Mouse (Mus musculus) MEL (cell line): ENCODE results near the gene Chrnd. TPM values are rescaled to one million over a fixed set of nuclear protein-coding genes. Genes with fewer than 3 reads are reported as not detected.

Experiments
- DNase-seq: peaks from one replicate; pipeline ENCODE4 v3.0.0; 2011; ENCODE audit warnings: low read depth, low spot score
- H3K27ac ChIP-seq: 2 replicates; pipeline ENCODE4 v1.5.1; 2012; ENCODE audit warnings: low read depth, mild to moderate bottlenecking, control low read depth, low read length, moderate library complexity; ENCODE audit not compliant: control insufficient read depth
- H3K27me3 ChIP-seq, 2 experiments: fragments of 150-350 bp in 1 of 2; sonication (generic) in 1 of 2; 2 replicates each; pipeline ENCODE4 v1.6.1; 2012; ENCODE audit warnings: low read length in 2 of 2, mild to moderate bottlenecking in 2 of 2, improper control_type of control experiment in 1 of 2, moderate library complexity in 1 of 2; ENCODE audit not compliant: insufficient read depth in 2 of 2, control insufficient read depth in 1 of 2
- H3K36me3 ChIP-seq, 2 experiments: 2 replicates each; pipeline ENCODE4 v1.6.1; 2012 to 2014; ENCODE audit warnings: low read length in 2 of 2, improper control_type of control experiment in 1 of 2, inconsistent platforms in 1 of 2, mild to moderate bottlenecking in 1 of 2; ENCODE audit not compliant: insufficient read depth in 2 of 2, control insufficient read depth in 1 of 2
- H3K4me1 ChIP-seq, 2 experiments: fragments of 150-350 bp in 1 of 2; sonication (generic) in 1 of 2; 2 replicates each; pipeline ENCODE4 v1.6.1; 2012; ENCODE audit warnings: low read length in 2 of 2, improper control_type of control experiment in 1 of 2, mild to moderate bottlenecking in 1 of 2; ENCODE audit not compliant: insufficient read depth in 2 of 2, control insufficient read depth in 1 of 2
- H3K4me3 ChIP-seq, 2 experiments: fragments of 150-350 bp in 1 of 2; sonication (generic) in 1 of 2; 2 replicates each; pipeline ENCODE4 v1.5.1; 2012; ENCODE audit warnings: low read depth in 2 of 2, low read length in 2 of 2, mild to moderate bottlenecking in 2 of 2, moderate library complexity in 2 of 2, control low read depth in 1 of 2, improper control_type of control experiment in 1 of 2; ENCODE audit not compliant: control insufficient read depth in 1 of 2, insufficient read depth in 1 of 2
- H3K79me2 ChIP-seq: 2 replicates; pipeline ENCODE4 v1.6.1; 2012; ENCODE audit warnings: mild to moderate bottlenecking, low read length, moderate library complexity; ENCODE audit not compliant: control insufficient read depth, poor library complexity, insufficient read depth
- H3K9ac ChIP-seq: 2 replicates; pipeline ENCODE4 v1.6.1; 2012; ENCODE audit warnings: low read depth, mild to moderate bottlenecking, control low read depth, low read length, moderate library complexity; ENCODE audit not compliant: control insufficient read depth, poor library complexity, severe bottlenecking
- H3K9me3 ChIP-seq: fragments of 150-350 bp; sonication (generic); replicated peaks from 2 replicates; pipeline ENCODE4 v1.6.1; 2012; ENCODE audit warnings: mild to moderate bottlenecking, low read length, improper control_type of control experiment, moderate library complexity; ENCODE audit not compliant: insufficient read depth
- CHD2 ChIP-seq: IDR thresholded peaks from 2 replicates; pipeline ENCODE4 v1.6.1; 2011; ENCODE audit warnings: low read length, improper control_type of control experiment
- CTCF ChIP-seq, 3 experiments: IDR thresholded peaks in 2 of 3; conservative IDR thresholded peaks in 1 of 3; 2 replicates each; pipeline ENCODE4 v1.5.1; 2011 to 2012; ENCODE audit warnings: low read length in 3 of 3, low read depth in 2 of 3, mild to moderate bottlenecking in 2 of 3, improper control_type of control experiment in 1 of 3, inconsistent platforms in 1 of 3, mixed read lengths in 1 of 3, moderate library complexity in 1 of 3; ENCODE audit not compliant: control insufficient read depth in 1 of 3, insufficient read depth in 1 of 3, poor library complexity in 1 of 3, severe bottlenecking in 1 of 3
- EP300 ChIP-seq, 2 experiments: IDR thresholded peaks; 2 replicates each; pipeline ENCODE4 v1.6.1; 2011; ENCODE audit warnings: improper control_type of control experiment in 2 of 2, low read length in 2 of 2, low read depth in 1 of 2, mild to moderate bottlenecking in 1 of 2
- GABPA ChIP-seq: IDR thresholded peaks from 2 replicates; pipeline ENCODE4 v1.6.1; 2012; ENCODE audit warnings: low read depth, mild to moderate bottlenecking, inconsistent platforms, low read length, improper control_type of control experiment, moderate library complexity
- HCFC1 ChIP-seq: IDR thresholded peaks from 2 replicates; pipeline ENCODE4 v1.6.1; 2012; ENCODE audit warnings: low read depth, mild to moderate bottlenecking, inconsistent platforms, low read length, improper control_type of control experiment, moderate library complexity
- KAT2A ChIP-seq: conservative IDR thresholded peaks from 2 replicates; pipeline ENCODE4 v1.6.1; 2012; ENCODE audit warnings: low read depth, low read length, improper control_type of control experiment, inconsistent platforms
- MAFK ChIP-seq: IDR thresholded peaks from 2 replicates; pipeline ENCODE4 v1.6.1; 2011; ENCODE audit warnings: low read depth, mild to moderate bottlenecking, low read length, improper control_type of control experiment, borderline replicate concordance
- MAX ChIP-seq: IDR thresholded peaks from 2 replicates; pipeline ENCODE4 v1.6.1; 2011; ENCODE audit warnings: low read length, improper control_type of control experiment
- MEF2A ChIP-seq: IDR thresholded peaks from 2 replicates; pipeline ENCODE4 v1.6.1; 2014; ENCODE audit warnings: low read depth, mild to moderate bottlenecking, inconsistent platforms, low read length, improper control_type of control experiment; ENCODE audit not compliant: poor library complexity, insufficient replicate concordance, severe bottlenecking; ENCODE audit errors: extremely low read depth
- MXI1 ChIP-seq: IDR thresholded peaks from 2 replicates; pipeline ENCODE4 v1.6.1; 2011; ENCODE audit warnings: mild to moderate bottlenecking, low read depth, low read length, improper control_type of control experiment
- MYC ChIP-seq: IDR thresholded peaks from 2 replicates; pipeline ENCODE4 v1.6.1; 2011; ENCODE audit warnings: low read depth, mild to moderate bottlenecking, low read length, improper control_type of control experiment, moderate library complexity
- NELFE ChIP-seq: IDR thresholded peaks from 2 replicates; pipeline ENCODE4 v1.6.1; 2011; ENCODE audit warnings: low read depth, low read length, improper control_type of control experiment
- NRF1 ChIP-seq: IDR thresholded peaks from 2 replicates; pipeline ENCODE4 v1.6.1; 2014; ENCODE audit warnings: low read depth, mild to moderate bottlenecking, inconsistent platforms, low read length, improper control_type of control experiment, moderate library complexity; ENCODE audit not compliant: poor library complexity, insufficient read depth, severe bottlenecking
- POLR2A ChIP-seq, 2 experiments: IDR thresholded peaks; 2 replicates each; pipeline ENCODE4 v1.6.1; 2011 to 2012; ENCODE audit warnings: low read length in 2 of 2, mild to moderate bottlenecking in 2 of 2, control low read depth in 1 of 2, improper control_type of control experiment in 1 of 2, low read depth in 1 of 2, moderate library complexity in 1 of 2; ENCODE audit not compliant: control insufficient read depth in 1 of 2, insufficient read depth in 1 of 2, poor library complexity in 1 of 2
- POLR2AphosphoS2 ChIP-seq: IDR thresholded peaks from 2 replicates; pipeline ENCODE4 v1.6.1; 2011; ENCODE audit warnings: low read length, improper control_type of control experiment
- POLR2AphosphoS5 ChIP-seq: IDR thresholded peaks from 2 replicates; pipeline ENCODE4 v1.6.1; 2012; ENCODE audit warnings: low read depth, borderline replicate concordance, mild to moderate bottlenecking, inconsistent platforms, low read length, moderate library complexity, mixed read lengths
- RCOR1 ChIP-seq: IDR thresholded peaks from 2 replicates; pipeline ENCODE4 v1.6.1; 2012; ENCODE audit warnings: low read depth, mild to moderate bottlenecking, inconsistent platforms, low read length, improper control_type of control experiment
- SIN3A ChIP-seq: IDR thresholded peaks from 2 replicates; pipeline ENCODE4 v1.6.1; 2012; ENCODE audit warnings: low read length, improper control_type of control experiment, inconsistent platforms
- SMC3 ChIP-seq: IDR thresholded peaks from 2 replicates; pipeline ENCODE4 v1.6.1; 2011; ENCODE audit warnings: low read depth, low read length, improper control_type of control experiment
- TAL1 ChIP-seq: IDR thresholded peaks from 2 replicates; pipeline ENCODE4 v1.6.1; 2012; ENCODE audit warnings: mild to moderate bottlenecking, inconsistent platforms, low read length, moderate library complexity, mixed read lengths
- TBP ChIP-seq: IDR thresholded peaks from 2 replicates; pipeline ENCODE4 v1.8.0; 2011; ENCODE audit warnings: low read depth, low read length, improper control_type of control experiment
- UBTF ChIP-seq: IDR thresholded peaks from 2 replicates; pipeline ENCODE4 v1.6.1; 2012; ENCODE audit warnings: low read depth, mild to moderate bottlenecking, inconsistent platforms, low read length, improper control_type of control experiment, moderate library complexity, borderline replicate concordance; ENCODE audit not compliant: insufficient read depth
- USF1 ChIP-seq: IDR thresholded peaks from 2 replicates; pipeline ENCODE4 v1.6.1; 2014; ENCODE audit warnings: low read depth, mild to moderate bottlenecking, inconsistent platforms, low read length, improper control_type of control experiment, moderate library complexity
- ZC3H11A ChIP-seq: IDR thresholded peaks from 2 replicates; pipeline ENCODE4 v1.6.1; 2012; ENCODE audit warnings: low read depth, mild to moderate bottlenecking, inconsistent platforms, low read length, improper control_type of control experiment
- ZMIZ1 ChIP-seq: IDR thresholded peaks from 2 replicates; pipeline ENCODE4 v1.6.1; 2012; ENCODE audit warnings: low read depth, mild to moderate bottlenecking, inconsistent platforms, low read length, improper control_type of control experiment, moderate library complexity
- ZNF384 ChIP-seq: IDR thresholded peaks from 2 replicates; pipeline ENCODE4 v1.6.1; 2012; ENCODE audit warnings: low read depth, mild to moderate bottlenecking, inconsistent platforms, low read length, improper control_type of control experiment
- polyA plus RNA-seq, 2 experiments: library from polyadenylated mRNA; stranded (reverse) in 1 of 2; unstranded in 1 of 2; fragments of >175 nt in 1 of 2; fragments of >200 nt in 1 of 2; gene quantifications; 2 replicates each; pipeline versions ENCODE4 v1.2.1 to v1.2.4; 2012; ENCODE audit warnings: low replicate concordance in 2 of 2, low read depth in 1 of 2; ENCODE audit not compliant: insufficient read length in 2 of 2, insufficient read depth in 1 of 2, missing spikeins in 1 of 2
- total RNA-seq: library from RNA; depleted of rRNA; stranded (reverse); fragments of 300-350 nt; gene quantifications from 2 replicates; pipeline ENCODE4 v1.2.3, GENCODE M21; 2012

The Chrnd gene
- total and polyA plus RNA-seq, 3 experiments = not detected

GRCm38 (mm10) chr1:87203779-87204178, 13.4 kb downstream of the Chrnd start:
- Histone ChIP-seq H3K4me3 (no peak overlapping the region), H3K27me3 (peaks cover 0 to 3% of the 10 kb centered on the region in 2 experiments; a peak in 3 of 4 replicates), H3K9ac (no peak overlapping the region), H3K4me1 (no peaks in the 10 kb centered on the region), H3K79me2 (no peaks in the 10 kb centered on the region), H3K27ac (no peak overlapping the region), H3K9me3 (no peaks in the 10 kb centered on the region)
- DNase-seq = no peak
- no peak for TF ChIP-seq SIN3A
- no peak for TF ChIP-seq ZC3H11A
- TF ChIP-seq NRF1 = no peak
- no peak for TF ChIP-seq TBP
- TF ChIP-seq, all 39 proteins: peak for 0
- H3K36me3 ChIP-seq = no peaks in the 10 kb centered on the region

- no peak within 1 kb of the TSS for H3K9ac ChIP-seq
- peaks cover 0 to 3% of the 10 kb centered on the region in 2 experiments; a peak in 3 of 4 replicates for H3K27me3 ChIP-seq
- no peak within 1 kb of the TSS for H3K27ac ChIP-seq
Observed at GRCm38 (mm10) chr1:87204465-87204864, 14.1 kb downstream of the Chrnd start, which contains the start of gene Chrng. Gene Chrng (plus strand): TSS chr1:87204657.

GRCm38 (mm10) chr1:87205038-87205437, 14.6 kb downstream of the Chrnd start:
- peaks cover 0 to 2% of the 10 kb centered on the region in 2 experiments; a peak in 3 of 4 replicates for H3K27me3 ChIP-seq

More at GRCm38 (mm10) chr1:87204465-87204864, 14.1 kb downstream of the Chrnd start, which contains the start of gene Chrng:
- TF ChIP-seq MYC = no peak
- TF ChIP-seq NRF1 = no peak
- TF ChIP-seq SMC3 = no peak
- TF ChIP-seq SIN3A = no peak
- TF ChIP-seq MEF2A = no peak
- no peak for TF ChIP-seq POLR2A (IDR thresholded peaks at IDR 0.05; ENCODE audit: control insufficient read depth in 1 of 2, insufficient read depth in 1 of 2, low read depth in 1 of 2, low read length in 2 of 2, poor library complexity in 1 of 2)
- no peak for TF ChIP-seq CTCF (IDR thresholded peaks at IDR 0.05 in 2 of 3, conservative IDR thresholded peaks at IDR 0.05 in 1 of 3; ENCODE audit: control insufficient read depth in 1 of 3, insufficient read depth in 1 of 3, low read depth in 2 of 3, low read length in 3 of 3, poor library complexity in 1 of 3, severe bottlenecking in 1 of 3)
- no peak for TF ChIP-seq ZC3H11A
- no peak for TF ChIP-seq RCOR1
- no peak for TF ChIP-seq POLR2AphosphoS5
- no peak for TF ChIP-seq POLR2AphosphoS2
- no peak for TF ChIP-seq UBTF
- no peak for TF ChIP-seq ZMIZ1
- no peak for TF ChIP-seq TAL1
- TF ChIP-seq EP300 (IDR thresholded peaks at IDR 0.05; ENCODE audit: low read depth in 1 of 2, low read length in 2 of 2) = no peak
- no peak for TF ChIP-seq KAT2A
- no peak for TF ChIP-seq GABPA
- no peak for DNase-seq
- Histone ChIP-seq H3K4me3 (no peak within 1 kb of the TSS), H3K9me3 (no peaks in the 10 kb centered on the region), H3K79me2 (no peaks in the 10 kb centered on the region), H3K4me1 (no peaks in the 10 kb centered on the region), H3K36me3 (no peaks in the 10 kb centered on the region)

More at GRCm38 (mm10) chr1:87205038-87205437, 14.6 kb downstream of the Chrnd start:
- Histone ChIP-seq H3K4me1 (no peaks in the 10 kb centered on the region), H3K9ac (no peak overlapping the region), H3K9me3 (no peaks in the 10 kb centered on the region), H3K79me2 (no peaks in the 10 kb centered on the region), H3K4me3 (no peak overlapping the region), H3K36me3 (no peaks in the 10 kb centered on the region), H3K27ac (no peak overlapping the region)
- no peak for DNase-seq
- TF ChIP-seq MYC (no peak), USF1 (no peak), ZNF384 (no peak), POLR2A (IDR thresholded peaks at IDR 0.05; ENCODE audit: control insufficient read depth in 1 of 2, insufficient read depth in 1 of 2, low read depth in 1 of 2, low read length in 2 of 2, poor library complexity in 1 of 2) (no peak), MEF2A (no peak), MAFK (no peak), NELFE (no peak), UBTF (no peak), MAX (no peak), POLR2AphosphoS5 (no peak), MXI1 (no peak), HCFC1 (no peak), CHD2 (no peak)
